ENCODE assay signal across 12 mouse cellular contexts in the genomic region with DNA sequence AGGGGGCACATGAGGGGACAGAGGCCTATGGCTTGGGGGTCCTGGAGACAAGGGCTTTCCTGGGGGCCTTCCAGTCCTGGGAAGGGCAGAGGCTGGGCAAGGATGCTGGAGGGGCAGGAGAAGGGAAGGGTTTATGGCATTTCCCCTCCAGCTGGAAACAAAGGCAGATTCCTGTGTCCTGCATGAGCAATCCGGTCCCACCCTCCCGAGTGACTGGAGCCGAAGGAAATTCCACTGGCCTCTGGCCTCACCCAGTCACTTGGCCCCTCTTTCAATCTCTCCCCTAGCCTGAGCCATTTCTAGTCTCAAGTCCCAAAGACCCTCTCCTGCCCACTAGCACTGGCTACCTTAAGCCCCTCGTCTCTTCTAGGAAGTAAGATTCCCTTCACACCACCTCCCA. TPM values are rescaled to one million over a fixed set of nuclear protein-coding genes. Genes with fewer than 3 reads are reported as not detected.
DNase-seq lines count a peak whose midpoint lies in the region; ATAC-seq and TF ChIP-seq lines count a peak whose summit lies in the region.
"Had no signal": no experiment of that assay in that cellular context is flagged by ENCODE, and none has a peak within 500 bp of the region (broad histone marks: within the 10 kb centered on the region; RNA-seq: fewer than 3 reads in every experiment).

No protein-coding gene starts in this region.

- WGBS in kidney, embryonic 14.5 days: 31% methylated on average over 4 of the region's 4 CpGs
- 52% methylated on average over 4 of the region's 4 CpGs for WGBS in heart, embryonic 16.5 days
- 50% methylated on average over 4 of the region's 4 CpGs for WGBS in hindbrain, embryonic 13.5 days
- WGBS in liver, postnatal 0 days (ENCODE audit: insufficient replicate concordance): 79% methylated on average over 4 of the region's 4 CpGs

- 0 out of 2 replicates have a peak, but pooled peaks cover 7% of the 10 kb centered on the region for H3K27me3 ChIP-seq in kidney, embryonic 14.5 days (ENCODE audit: control insufficient read depth, insufficient read depth, low read length)
- peaks cover 10% of the 10 kb centered on the region for H3K27me3 ChIP-seq in heart, embryonic 16.5 days (ENCODE audit: control insufficient read depth, insufficient read depth, low read length)
- peaks cover 33% of the 10 kb centered on the region for H3K27me3 ChIP-seq in hindbrain, embryonic 13.5 days
- peaks cover 3% of the 10 kb centered on the region; the same call in 1 of the 2 replicates for H3K27me3 ChIP-seq in liver, postnatal 0 days (ENCODE audit: insufficient read depth, low read length)

- H3K4me1 ChIP-seq in kidney, embryonic 14.5 days (ENCODE audit: control insufficient read depth, insufficient read depth, low read length): peaks cover 3% of the 10 kb centered on the region; the same call in 1 of the 2 replicates
- peaks cover 4% of the 10 kb centered on the region for H3K4me1 ChIP-seq in heart, embryonic 16.5 days (ENCODE audit: control insufficient read depth, insufficient read depth, low read length)
- 0 out of 2 replicates have a peak, but pooled peaks cover 4% of the 10 kb centered on the region for H3K4me1 ChIP-seq in hindbrain, embryonic 13.5 days (replicated peaks)
- no peaks in the 10 kb centered on the region for H3K4me1 ChIP-seq in liver, postnatal 0 days (ENCODE audit: insufficient read depth)

- DNase-seq in kidney, adult 18-20 months: peak; percentile 35
- DNase-seq in kidney, postnatal 14 days: peak; percentile 59
- peak; percentile 83 for DNase-seq in lung, postnatal 36 days
- DNase-seq in layer of hippocampus, adult 2 months (ENCODE audit: low spot score in 2 of 2): no peak
- DNase-seq in liver, postnatal 0 days: no peak
- DNase-seq: liver; thymus, postnatal 36 days had no signal

- H3K4me3 ChIP-seq in kidney, embryonic 14.5 days (ENCODE audit: low read length): no peak overlapping the region
- H3K4me3 ChIP-seq in heart, embryonic 16.5 days (ENCODE audit: low read length): no peak overlapping the region
- no peak overlapping the region for H3K4me3 ChIP-seq in hindbrain, embryonic 13.5 days
- no peak overlapping the region for H3K4me3 ChIP-seq in layer of hippocampus, adult 2 months
- no peak overlapping the region for H3K4me3 ChIP-seq in liver, postnatal 0 days (ENCODE audit: low read depth, low read length)
- H3K4me3 ChIP-seq: embryonic facial prominence, embryonic 13.5 days had no signal

- ATAC-seq in kidney, embryonic 14.5 days (ENCODE audit: low FRiP score, low TSS enrichment): no peak
- ATAC-seq in heart, embryonic 16.5 days (replicated peaks; ENCODE audit: extremely low read depth, insufficient read depth, low FRiP score): no peak
- no peak for ATAC-seq in hindbrain, embryonic 13.5 days (ENCODE audit: low FRiP score)
- ATAC-seq in liver, postnatal 0 days: no peak
- ATAC-seq: activated CD4-positive, CD25-positive, alpha-beta regulatory T cell, adult 4 months had no signal

- TF ChIP-seq EP300 in liver, postnatal 0 days (IDR thresholded peaks at IDR 0.05; ENCODE audit: low read depth): no peak

- H3K4me2 ChIP-seq in kidney, embryonic 14.5 days (replicated peaks; ENCODE audit: low read depth, low read length): no peak overlapping the region
- H3K4me2 ChIP-seq in heart, embryonic 16.5 days (ENCODE audit: low read depth, low read length): no peak overlapping the region
- no peak overlapping the region for H3K4me2 ChIP-seq in hindbrain, embryonic 13.5 days
- no peak overlapping the region for H3K4me2 ChIP-seq in liver, postnatal 0 days (ENCODE audit: low read depth, low read length)
- H3K4me2 ChIP-seq: embryonic facial prominence, embryonic 13.5 days had no signal

- H3K9me3 ChIP-seq in kidney, embryonic 14.5 days (ENCODE audit: control insufficient read depth, low read length): no peaks in the 10 kb centered on the region
- 0 out of 2 replicates have a peak, but pooled peaks cover 2% of the 10 kb centered on the region for H3K9me3 ChIP-seq in heart, embryonic 16.5 days (replicated peaks; ENCODE audit: control insufficient read depth, low read length)
- H3K9me3 ChIP-seq in hindbrain, embryonic 13.5 days: 0 out of 2 replicates have a peak, but pooled peaks cover 2% of the 10 kb centered on the region
- no peaks in the 10 kb centered on the region for H3K9me3 ChIP-seq in liver, postnatal 0 days (ENCODE audit: low read length)
- H3K9me3 ChIP-seq: embryonic facial prominence, embryonic 13.5 days had no signal

- no peak for TF ChIP-seq CTCF in layer of hippocampus, adult 2 months (conservative IDR thresholded peaks at IDR 0.05)
- TF ChIP-seq CTCF in liver, postnatal 0 days (IDR thresholded peaks at IDR 0.05; ENCODE audit: low read depth): no peak

- H3K27ac ChIP-seq in kidney, embryonic 14.5 days (ENCODE audit: low read depth, low read length): no peak overlapping the region
- peak overlapping the region; percentile 55; the same call in 1 of the 2 replicates for H3K27ac ChIP-seq in heart, embryonic 16.5 days (ENCODE audit: low read length)
- H3K27ac ChIP-seq in hindbrain, embryonic 13.5 days: no peak overlapping the region
- H3K27ac ChIP-seq in layer of hippocampus, adult 2 months: no peak overlapping the region; the same call in 1 of the 2 replicates
- H3K27ac ChIP-seq in liver, postnatal 0 days (ENCODE audit: low read depth): no peak overlapping the region
- H3K27ac ChIP-seq: embryonic facial prominence, embryonic 13.5 days had no signal

- no peak overlapping the region for H3K9ac ChIP-seq in kidney, embryonic 14.5 days (ENCODE audit: low read depth, low read length)
- H3K9ac ChIP-seq in heart, embryonic 16.5 days (ENCODE audit: low read length): no peak overlapping the region
- no peak overlapping the region for H3K9ac ChIP-seq in hindbrain, embryonic 13.5 days
- H3K9ac ChIP-seq in liver, postnatal 0 days (replicated peaks): no peak overlapping the region
- H3K9ac ChIP-seq: embryonic facial prominence, embryonic 13.5 days had no signal

- no peaks in the 10 kb centered on the region for H3K36me3 ChIP-seq in kidney, embryonic 14.5 days (ENCODE audit: control insufficient read depth, insufficient read depth, low read length)
- H3K36me3 ChIP-seq in heart, embryonic 16.5 days (ENCODE audit: control insufficient read depth, insufficient read depth): no peaks in the 10 kb centered on the region
- H3K36me3 ChIP-seq in hindbrain, embryonic 13.5 days: no peaks in the 10 kb centered on the region
- H3K36me3 ChIP-seq in liver, postnatal 0 days (replicated peaks; ENCODE audit: insufficient read depth, low read length): no peaks in the 10 kb centered on the region
- H3K36me3 ChIP-seq: embryonic facial prominence, embryonic 13.5 days had no signal

RNA-seq across cellular contexts. Expression of a gene that starts 5.1 kb away (rescaled TPM):
- 6.3 and 8.8 TPM in 2 replicates for polyA plus RNA-seq in kidney, embryonic 14.5 days (2014; fragmentation: Nextera tagmentation; extraction: Ambion mirVana)
- polyA plus RNA-seq in heart, embryonic 16.5 days (2015; fragmentation: Nextera tagmentation; extraction: Ambion mirVana): 14.7 and 20.5 TPM in 2 replicates
- 7.9 and 8.6 TPM in 2 replicates for polyA plus RNA-seq in hindbrain, embryonic 13.5 days (2015; fragmentation: Nextera tagmentation; extraction: Ambion mirVana)
- 10 to 100 TPM; 11.2 to 11.4 TPM for total RNA-seq in layer of hippocampus, adult 2 months (2021)
- 2.3 and 2.6 TPM in 2 replicates for polyA plus RNA-seq in liver, postnatal 0 days (2015; fragmentation: Nextera tagmentation; extraction: Ambion mirVana)

RNA-seq across cellular contexts. Expression of a gene that starts 7.6 kb away (rescaled TPM):
- polyA plus RNA-seq in kidney, embryonic 14.5 days (2014; fragmentation: Nextera tagmentation; extraction: Ambion mirVana): not detected in 2 replicates
- not detected in 2 replicates for polyA plus RNA-seq in heart, embryonic 16.5 days (2015; fragmentation: Nextera tagmentation; extraction: Ambion mirVana)
- not detected in 2 replicates for polyA plus RNA-seq in hindbrain, embryonic 13.5 days (2015; fragmentation: Nextera tagmentation; extraction: Ambion mirVana)
- not detected for total RNA-seq in layer of hippocampus, adult 2 months (2021)
- not detected in 2 replicates for polyA plus RNA-seq in liver, postnatal 0 days (2015; fragmentation: Nextera tagmentation; extraction: Ambion mirVana)
- polyA plus RNA-seq: activated CD4-positive, CD25-positive, alpha-beta regulatory T cell, adult 4 months; embryonic facial prominence, embryonic 13.5 days had no signal

RNA-seq across cellular contexts. Expression of a gene that starts 44.8 kb away (rescaled TPM):
- polyA plus RNA-seq in kidney, embryonic 14.5 days (2014; fragmentation: Nextera tagmentation; extraction: Ambion mirVana): 0.58 and 0.73 TPM in 2 replicates
- 0.10 and 0.12 TPM in 2 replicates for polyA plus RNA-seq in heart, embryonic 16.5 days (2015; fragmentation: Nextera tagmentation; extraction: Ambion mirVana)
- polyA plus RNA-seq in hindbrain, embryonic 13.5 days (2015; fragmentation: Nextera tagmentation; extraction: Ambion mirVana): 0.16 and 0.23 TPM in 2 replicates
- total RNA-seq in layer of hippocampus, adult 2 months (2021): 1 to 10 TPM; 1.1 to 1.7 TPM
- polyA plus RNA-seq in liver, postnatal 0 days (2015; fragmentation: Nextera tagmentation; extraction: Ambion mirVana): 0.18 and 0.26 TPM in 2 replicates
- polyA plus RNA-seq: activated CD4-positive, CD25-positive, alpha-beta regulatory T cell, adult 4 months had no signal

RNA-seq across cellular contexts. Expression of a gene that starts 50.7 kb away (rescaled TPM):
- polyA plus RNA-seq in kidney, embryonic 14.5 days (2014; fragmentation: Nextera tagmentation; extraction: Ambion mirVana): 6.0 and 7.2 TPM in 2 replicates
- polyA plus RNA-seq in heart, embryonic 16.5 days (2015; fragmentation: Nextera tagmentation; extraction: Ambion mirVana): 7.1 and 8.0 TPM in 2 replicates
- 19.6 and 20.5 TPM in 2 replicates for polyA plus RNA-seq in hindbrain, embryonic 13.5 days (2015; fragmentation: Nextera tagmentation; extraction: Ambion mirVana)
- 10 to 100 TPM; 85.1 to 87.8 TPM for total RNA-seq in layer of hippocampus, adult 2 months (2021)
- polyA plus RNA-seq in liver, postnatal 0 days (2015; fragmentation: Nextera tagmentation; extraction: Ambion mirVana): 2.2 TPM in 2 replicates

Comparison
In these comparisons a context has a peak if more than half of its experiments do, and no peak if none do; other contexts are left out.
1. DNase-seq: peak in kidney, adult 18-20 months (single experiment), kidney, postnatal 14 days (single experiment) and lung, postnatal 36 days (single experiment); none in layer of hippocampus, adult 2 months (0 of 2) and liver, postnatal 0 days (single experiment).